Mouse (Mus musculus) heart, adult 18-20 months (tissue): ENCODE measurements at regions not wholly inside any gene's neighbourhood (a gene's known extent, or its start where the extent isn't known, plus 50 kb on each side); places are given as distances from the start of the nearest gene placed in this dataset.
"Not testable (repeated sequence)": the region's sequence is repeated elsewhere in the genome, so short reads cannot be mapped to it uniquely, and the experiment has no call there.

ENCODE experiments used
- DNase-seq, 2 experiments: peaks; one replicate each; pipeline ENCODE4 v3.0.0; 2021 to 2022; ENCODE audit warnings: mixed read lengths in 1 of 2
- microRNA-seq, 2 experiments: library from miRNA; unstranded; fragments of <30 nt; microRNA quantifications; one replicate each; pipeline ENCODE4 v1.2.0; 2022

DNA sequence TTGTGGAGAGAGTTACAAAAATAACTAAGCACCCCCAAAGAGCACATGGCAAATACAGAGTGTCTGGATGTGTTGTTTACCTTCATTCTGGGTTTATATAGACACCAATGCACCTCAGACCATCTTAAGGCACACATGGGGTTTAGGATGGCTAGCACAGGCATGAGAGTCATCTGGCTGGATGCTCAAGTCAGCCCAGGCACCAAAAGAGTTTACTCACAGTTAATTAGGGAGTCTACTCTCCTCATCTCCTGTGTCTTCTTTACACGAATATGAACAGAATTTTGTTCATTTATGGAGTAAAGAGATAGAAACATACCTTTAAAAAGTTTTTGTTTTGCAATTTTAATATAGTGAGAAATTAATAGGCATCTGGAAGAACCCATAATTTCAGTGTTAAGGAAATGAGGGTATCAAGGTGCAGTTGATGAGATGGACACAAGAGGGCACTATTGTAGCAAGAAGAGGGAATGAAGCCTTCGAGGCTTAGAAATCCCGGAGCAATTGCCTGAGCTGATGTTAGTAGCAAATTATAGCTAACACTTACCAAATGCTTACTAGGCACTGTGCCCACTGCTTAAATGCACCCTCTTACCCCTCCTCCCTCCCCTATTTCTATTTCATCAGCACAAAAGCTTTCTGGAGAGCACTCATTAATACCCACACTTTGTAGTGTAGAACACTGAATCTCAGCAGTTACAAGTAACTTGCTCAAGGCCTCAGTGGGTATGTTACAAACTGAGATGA lies 174.6 kb downstream of the Eepd1 start:
- DNase-seq = peak; percentile 16 to 71

DNA sequence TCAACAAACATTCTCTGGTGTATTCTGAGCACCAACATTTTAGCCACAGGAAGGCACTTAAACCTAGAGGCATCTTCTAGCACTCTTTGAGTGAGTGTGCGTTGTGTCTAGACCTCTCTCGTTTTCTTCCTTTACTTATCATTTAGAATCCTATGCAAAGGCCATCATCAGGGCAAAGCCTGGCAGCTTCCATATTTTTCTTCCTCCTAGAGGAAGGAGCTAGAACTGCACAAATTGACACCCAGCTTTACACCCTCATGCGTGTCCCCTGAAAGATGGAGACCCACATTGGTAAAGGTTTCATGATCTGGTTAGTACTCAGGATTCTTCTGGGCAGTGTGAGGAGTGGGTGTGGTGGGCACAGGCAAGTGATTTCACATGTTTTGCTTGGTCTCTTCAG lies 175.2 kb downstream of the Eepd1 start:
- DNase-seq = no peak

DNA sequence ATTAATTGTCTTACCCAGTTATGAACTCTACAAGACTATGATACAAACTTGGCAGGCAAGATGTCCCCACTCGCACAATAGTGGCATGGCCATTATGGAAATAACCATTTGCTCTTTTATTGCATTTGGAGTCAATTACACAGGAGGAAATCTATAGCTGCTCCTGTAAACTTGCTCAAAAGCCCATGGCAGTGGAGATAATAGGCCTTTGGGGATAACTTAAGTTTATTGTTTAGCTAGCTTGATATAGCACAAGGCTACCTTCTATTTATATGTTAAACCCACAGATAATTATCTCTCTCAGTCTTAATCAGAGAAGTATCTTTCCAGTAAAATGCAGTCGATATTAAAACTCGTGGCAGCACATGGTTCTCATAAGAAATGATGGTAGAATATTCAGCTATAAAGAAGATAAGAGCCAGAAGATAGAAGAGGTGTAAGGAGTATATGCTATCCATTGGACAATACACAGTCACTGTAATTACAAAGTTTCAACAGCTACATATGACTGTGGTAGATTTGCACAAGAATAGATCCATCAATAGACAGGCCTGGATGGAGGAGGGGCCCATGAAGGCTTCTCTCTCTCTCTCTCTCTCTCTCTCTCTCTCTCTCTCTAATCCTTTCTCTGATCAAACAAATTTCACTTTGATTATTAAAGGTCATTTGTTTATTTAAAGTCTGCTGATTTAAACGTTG lies 202.4 kb downstream of the Eepd1 start:
- no peak for DNase-seq

DNA sequence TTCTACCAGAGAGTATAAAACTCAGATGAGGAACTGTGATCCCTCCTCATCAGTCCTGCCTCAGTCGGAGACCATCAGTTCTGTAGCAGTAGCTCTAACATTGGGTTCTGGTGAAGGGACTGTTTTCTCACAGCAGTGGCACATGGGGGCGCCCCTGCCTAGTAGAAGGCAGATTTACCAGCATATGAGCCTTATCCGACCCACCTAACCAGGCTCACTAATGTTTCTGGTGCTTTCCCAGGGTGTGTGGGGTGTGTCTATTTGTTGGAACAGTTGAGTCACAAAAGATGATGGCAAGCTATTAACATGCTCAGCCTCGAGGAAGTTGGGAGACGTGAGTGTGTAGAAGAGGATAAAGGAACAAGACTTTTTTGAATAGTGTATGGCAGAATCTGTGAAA lies 212.3 kb downstream of the Eepd1 start:
- DNase-seq = peak; percentile 1 to 13

DNA sequence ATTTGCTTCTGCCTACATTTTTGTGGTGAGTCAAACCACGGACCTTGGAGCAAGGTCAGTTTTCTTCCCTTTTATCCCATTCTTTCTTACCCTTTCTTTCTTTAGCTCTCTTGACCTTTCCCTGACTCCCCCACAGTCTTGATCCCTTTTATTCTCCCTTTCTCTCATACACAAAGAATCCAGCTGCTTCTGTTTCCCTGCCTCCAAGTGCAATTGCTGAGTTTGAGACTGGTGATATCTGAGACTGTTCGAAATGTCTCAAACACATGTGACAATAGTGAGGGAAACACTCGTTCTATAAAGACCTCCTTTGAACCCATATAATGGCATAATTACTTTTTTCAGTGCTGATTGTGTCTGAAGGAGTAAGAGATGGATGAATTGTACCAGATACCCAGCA lies 213.7 kb downstream of the Eepd1 start:
- DNase-seq = no peak

DNA sequence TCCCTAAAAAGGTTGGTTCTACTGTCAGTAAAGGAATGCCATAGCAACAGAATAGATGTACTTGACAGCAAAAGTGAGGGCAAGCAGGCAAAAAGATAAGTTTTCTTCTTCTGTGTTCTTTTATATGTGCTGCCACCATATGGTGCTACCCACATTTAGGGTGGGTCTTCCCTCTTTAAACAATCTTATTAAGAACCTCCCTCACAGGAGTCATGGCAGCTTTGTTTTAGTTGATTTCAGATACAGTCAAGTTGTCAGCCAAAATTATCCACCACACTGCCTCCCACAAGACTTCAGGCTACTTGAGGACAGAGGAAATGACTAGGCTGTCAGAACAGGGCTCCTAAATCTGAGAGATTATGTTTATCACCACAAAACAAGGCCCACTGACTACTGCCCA lies 232.3 kb downstream of the Eepd1 start:
- no peak for DNase-seq

DNA sequence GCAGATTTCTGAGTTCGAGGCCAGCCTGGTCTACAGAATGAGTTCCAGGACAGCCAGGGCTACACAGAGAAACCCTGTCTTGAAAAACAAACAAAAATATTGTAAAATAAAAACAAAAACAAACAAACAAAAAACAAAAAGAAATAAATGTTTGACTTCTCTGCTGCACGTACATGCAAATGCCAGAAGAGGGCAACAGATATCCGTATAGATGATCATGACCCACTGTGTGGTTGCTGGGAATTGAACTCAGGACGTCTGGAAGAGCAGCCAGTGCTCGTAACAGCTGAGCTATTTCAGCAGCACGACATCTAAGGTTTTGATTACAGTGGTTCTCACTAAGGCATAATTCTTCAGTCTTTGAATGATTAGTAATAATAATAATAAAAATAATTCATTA lies 262.8 kb downstream of the Eepd1 start:
- DNase-seq = no peak

DNA sequence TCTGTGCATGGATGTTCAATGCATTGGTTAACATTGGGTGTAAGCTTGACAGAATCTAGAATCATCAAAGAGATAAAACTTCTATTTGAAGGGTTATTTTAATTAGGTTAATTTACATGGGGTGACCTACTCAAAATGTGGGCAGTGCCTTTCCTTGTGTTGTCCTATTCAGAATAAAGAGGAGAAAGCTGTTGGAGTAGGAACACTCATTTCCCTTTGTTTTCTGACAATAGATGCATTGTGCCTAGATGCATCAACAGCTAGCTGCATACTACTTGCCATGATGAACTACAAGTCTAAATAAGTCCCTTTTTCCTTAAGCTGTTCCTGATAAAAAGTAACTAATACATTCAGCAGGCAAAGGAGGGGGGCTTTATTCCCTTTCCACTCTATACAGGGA lies 269.8 kb downstream of the Eepd1 start:
- no peak for DNase-seq

DNA sequence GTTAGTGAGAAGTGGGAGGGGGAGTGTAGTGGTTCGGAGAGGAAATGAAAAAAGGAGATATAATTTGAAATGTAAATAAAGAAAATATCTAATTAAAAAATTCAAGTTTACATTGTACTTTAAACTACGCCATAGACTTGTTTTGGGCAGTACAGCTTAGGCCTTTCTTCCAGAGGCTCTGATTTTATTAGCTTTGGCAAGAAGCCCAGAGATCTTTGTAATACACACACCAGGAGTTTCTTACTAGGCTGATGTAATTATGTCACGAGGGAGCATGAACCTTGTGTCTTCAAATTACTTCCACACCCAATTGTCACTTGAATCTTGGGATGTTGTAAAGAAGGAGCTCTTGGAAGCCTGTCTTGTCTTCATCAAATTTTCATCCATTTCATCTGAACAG lies 292.6 kb downstream of the Eepd1 start:
- DNase-seq = no peak

DNA sequence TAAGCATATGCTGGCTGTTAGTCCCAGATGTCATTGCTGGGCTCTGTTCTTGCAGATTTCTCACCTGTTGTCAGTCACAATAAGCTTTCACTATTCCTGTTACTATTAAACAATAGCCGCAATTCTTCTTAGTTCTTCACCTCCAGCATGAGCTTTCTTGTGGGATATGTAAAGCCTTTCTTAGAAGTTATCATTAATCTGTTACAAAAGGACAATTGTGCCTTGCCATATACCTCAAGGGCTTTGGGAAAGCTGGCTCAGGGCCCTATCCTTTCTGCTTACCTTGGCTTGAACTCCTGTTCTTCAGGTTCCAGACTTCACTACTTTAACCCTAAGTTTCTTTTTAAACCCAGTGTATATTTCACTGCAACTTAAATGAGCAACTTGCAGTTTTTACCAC lies 301.3 kb downstream of the Eepd1 start:
- no peak for DNase-seq

DNA sequence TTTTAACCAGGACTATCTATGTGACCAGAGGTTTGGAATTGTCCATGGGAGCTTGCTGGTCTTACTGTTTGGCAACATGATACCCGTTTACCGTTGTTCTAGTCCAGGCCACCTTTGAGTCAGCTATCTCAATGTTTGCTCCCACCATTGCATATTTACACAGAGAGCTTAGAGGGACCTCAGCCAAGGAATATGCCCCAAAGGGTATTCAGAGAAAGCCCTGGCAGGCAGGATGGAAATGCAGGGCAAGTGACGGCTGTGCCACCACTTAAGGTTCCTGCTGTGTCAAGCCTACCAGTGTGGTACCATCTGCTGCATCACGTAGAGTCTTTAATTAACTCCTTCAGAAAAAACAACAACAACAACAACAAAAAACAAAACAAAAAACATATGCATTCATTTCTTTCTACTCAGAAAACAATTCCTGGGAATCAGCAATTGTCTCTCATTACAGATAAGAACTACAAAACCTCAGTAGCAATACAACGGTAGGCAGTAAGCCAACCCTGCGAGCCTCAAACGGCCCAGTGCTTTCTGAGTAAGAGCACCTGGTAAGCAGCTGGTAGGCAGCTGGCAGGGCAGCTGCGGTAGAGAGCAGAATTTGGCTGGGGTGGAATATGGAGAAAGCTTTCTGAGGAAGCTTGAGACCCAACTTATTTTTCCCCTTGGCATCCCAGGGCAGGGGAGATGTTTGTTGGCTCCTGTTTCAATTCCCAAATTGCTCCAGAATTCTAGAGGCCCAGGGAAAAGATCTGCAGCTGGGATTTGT lies 314.0 kb downstream of the Eepd1 start:
- DNase-seq = no peak

DNA sequence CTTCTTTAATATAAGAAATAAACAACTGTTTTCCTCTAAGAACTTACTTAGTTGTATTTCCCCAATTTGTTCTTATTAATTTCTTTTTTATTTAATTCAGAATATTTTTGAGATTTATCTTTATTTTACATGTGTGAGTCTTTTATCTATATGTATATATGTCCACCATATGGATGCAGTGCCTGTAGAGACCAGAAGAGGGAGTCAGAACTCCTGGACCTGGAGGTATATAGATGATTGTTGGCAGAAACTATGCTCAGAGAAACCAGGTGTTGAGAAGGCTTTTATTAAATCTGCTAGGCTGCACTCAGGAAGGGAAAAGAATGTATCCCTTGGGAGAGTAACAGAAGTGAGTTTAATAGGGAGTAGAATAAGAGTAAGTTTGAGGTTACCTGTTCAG lies 328.2 kb downstream of the Eepd1 start:
- DNase-seq = no peak

DNA sequence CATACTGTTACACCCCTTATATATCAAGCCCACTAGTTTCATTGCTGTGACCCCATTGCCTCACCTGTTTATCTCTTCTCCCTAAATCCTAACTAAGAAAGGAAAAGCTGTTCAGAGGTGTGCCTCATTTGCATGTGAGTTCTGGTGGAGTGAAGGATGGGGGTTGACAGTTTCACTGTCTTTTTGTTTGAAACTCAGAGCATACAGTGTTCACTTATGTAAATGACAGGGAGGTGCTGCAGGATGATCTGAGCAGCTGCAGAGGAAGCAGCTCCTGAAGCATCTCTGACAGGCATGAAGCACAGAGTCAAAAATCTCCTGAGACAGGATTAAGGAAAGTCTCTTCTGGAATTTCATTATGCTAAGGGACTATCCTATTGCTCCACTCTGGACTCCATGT lies 351.9 kb downstream of the Eepd1 start:
- no peak for DNase-seq

DNA sequence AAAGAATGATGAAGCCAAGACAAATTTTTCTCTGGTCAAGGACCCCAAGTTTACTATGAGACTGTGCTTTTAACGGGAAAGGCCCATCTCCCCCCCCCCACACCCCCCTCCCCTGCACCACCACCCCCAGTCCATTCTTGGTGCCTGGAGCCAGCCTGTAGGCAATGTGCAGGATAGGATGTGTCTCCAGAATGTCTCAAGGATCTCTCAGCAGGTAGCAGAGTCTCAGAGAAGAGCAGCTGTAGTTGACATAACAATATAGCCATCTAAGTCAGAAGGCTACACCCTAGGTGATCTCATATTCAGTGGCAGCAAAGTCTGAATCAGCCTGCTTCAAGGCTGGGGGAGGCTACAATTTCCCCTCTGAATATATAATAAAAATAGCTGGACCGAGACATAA lies 368.6 kb downstream of the Eepd1 start:
- not testable (repeated sequence) for DNase-seq

DNA sequence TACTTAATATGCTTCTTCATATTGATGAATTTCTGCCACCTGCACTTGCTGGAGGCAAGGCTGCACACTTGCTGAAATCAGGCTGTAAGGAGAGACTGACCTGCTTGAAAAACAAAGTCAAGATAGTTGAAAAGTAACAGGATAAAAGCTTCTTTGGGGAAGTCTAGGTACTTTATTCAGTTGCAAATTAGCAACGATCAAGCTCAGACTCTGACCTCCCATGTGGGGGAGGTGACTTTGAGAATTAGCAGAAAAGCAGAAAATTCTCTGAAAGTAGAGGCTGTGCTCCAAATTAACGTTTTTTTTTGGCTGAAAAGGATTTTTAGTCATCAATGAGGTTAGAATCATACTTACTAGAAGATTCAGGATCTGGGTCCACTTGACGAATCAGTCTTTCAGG lies 369.3 kb downstream of the Eepd1 start:
- DNase-seq = not testable (repeated sequence)

DNA sequence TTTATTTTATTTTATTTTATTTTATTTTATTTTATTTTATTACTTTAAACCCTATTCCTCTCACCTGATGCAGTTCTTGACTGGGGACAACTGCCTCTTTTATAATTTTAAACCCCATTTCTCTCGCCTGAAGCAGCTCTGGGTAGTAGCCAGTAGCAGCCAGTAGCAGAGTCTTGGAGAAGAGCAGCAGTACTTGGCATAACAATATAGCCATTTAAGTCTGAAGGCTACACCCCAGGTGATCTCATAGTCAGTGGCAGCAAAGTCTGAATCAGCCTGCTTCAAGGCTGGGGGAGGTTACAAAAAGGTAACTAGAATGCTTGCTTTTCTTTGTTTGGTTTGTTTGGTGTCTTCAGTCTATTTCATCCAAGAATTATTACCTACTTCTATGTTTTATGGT lies 373.2 kb downstream of the Eepd1 start:
- DNase-seq = no peak

DNA sequence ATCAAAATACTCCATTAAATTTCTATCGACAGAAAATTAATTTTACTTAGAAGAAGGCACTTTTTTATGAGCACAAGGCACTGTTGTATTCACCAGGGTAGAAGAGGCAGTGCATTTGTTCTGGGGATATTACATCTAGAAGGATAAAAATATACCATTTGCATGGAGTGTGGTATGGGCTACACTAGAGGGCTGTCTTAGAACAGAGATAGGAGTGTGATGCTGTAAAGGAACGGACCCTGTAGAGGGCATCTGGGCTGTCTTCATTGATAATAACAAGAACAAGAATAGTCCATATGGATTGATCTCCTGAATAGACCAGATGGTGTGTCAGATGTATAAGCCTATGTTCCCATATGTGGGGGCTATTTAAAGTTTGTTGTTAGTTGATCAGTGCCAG lies 388.9 kb downstream of the Eepd1 start:
- DNase-seq = no peak

DNA sequence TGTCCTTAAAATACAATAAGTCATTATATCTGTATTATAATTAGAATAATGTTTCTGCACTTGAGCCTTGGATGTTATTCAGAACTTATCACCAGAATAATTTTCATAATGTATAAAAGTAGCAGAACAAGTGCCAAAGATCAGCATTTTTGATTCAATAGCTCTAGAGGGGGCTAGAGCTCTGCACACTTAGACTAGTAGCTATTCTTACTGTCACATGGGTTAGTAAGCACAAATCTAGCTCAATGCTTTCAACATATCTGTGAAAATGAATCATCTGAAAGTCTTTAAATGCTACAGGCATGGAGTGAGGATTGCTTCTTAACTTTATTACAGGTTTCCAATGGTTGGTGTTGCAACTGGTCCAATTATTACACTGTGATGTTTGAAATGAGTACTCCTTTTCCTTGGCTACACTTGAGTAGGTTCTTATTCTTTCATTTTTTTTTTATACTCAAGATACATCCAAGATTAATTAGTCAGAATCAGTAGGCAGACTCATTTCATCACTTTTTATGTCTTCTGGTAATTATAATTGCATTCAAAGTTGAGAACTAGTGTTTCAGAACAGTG lies 415.1 kb downstream of the Eepd1 start:
- DNase-seq = no peak

Small RNA genes lying in the stretch of these regions (microRNA-seq; reads per million reads assigned to microRNA genes)
- 0 reads per million in 2 experiments for gene Gm26190
